Mouse (Mus musculus): ENCODE results near the gene Fgf10.
A peak's percentile ranks its signal among the peaks of the same experiment; 100 is the strongest.

The Fgf10 gene

DNA sequence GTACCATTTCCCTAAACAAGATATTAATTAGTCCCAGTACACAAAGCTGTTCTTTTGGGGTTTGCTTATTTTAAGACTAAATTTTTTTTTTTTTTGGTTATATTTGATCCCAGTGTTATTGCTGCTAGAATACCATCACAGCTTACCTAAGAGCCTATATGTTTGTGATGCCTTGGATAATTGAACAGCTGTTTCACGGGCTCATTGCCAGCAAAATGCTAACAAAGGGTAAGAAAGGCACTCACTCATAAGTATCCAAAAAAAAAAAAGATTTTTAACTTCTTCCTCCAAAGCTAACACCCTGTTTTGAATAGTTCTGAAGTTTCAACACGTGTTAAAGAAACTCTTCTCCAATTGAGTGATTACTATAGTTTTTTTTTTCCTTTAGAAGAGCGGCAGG is 48.8 kb downstream of the Fgf10 start:
- DNase-seq (ENCODE audit: low read depth) = no peak

DNA sequence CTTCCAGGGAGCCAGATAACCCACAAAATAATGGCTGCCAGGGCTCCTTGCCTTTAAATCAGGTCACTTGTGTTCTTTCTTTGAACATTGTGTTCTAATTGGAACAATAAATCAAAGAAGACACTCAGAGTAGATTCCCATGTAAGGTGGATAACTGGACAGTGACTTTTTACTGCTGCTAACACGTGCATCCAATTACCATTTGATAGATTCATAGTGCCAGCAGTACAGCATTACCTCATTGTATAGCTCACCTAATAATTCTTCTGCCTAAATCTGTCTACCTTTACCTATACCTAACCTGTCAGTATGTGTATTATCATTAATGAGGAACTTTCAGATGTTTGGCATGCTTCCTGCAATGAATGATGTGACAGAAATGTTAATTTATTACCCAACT is 52.1 kb downstream of the Fgf10 start:
- no peak for DNase-seq (ENCODE audit: low read depth)

DNA sequence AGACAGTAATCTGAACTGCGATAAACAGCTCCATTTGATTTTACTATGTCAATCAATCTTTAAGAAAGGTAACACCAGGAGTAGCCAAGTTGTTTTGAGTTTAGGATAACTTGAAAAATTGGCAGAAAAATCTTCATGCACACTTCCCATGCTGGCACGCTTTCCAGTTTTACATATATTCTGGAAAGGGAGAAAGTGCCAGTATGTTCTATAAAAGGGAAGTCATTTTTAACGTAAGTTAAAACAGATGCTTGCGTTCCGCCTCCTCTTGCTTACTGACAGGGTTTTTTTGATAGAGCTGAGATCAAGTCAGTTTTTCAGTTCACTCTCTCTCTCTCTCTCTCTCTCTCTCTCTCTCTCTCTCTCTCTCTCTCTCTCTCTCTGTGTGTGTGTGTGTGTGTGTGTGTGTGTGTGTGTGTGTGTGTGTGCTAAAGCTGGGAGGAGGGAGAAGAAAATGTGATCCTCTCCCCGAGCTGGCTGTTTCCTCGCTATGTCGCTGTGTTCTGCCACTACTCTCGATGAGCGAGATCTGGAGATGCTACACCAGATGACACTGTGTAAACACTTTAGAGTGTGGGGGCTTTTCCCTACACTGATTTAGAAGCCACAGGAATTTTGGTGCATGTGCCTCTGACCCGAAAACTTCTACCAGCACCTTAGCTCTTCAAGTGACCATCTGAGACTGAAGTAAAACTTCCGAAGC is 62.4 kb downstream of the Fgf10 start:
- no peak for DNase-seq (ENCODE audit: low read depth)

DNA sequence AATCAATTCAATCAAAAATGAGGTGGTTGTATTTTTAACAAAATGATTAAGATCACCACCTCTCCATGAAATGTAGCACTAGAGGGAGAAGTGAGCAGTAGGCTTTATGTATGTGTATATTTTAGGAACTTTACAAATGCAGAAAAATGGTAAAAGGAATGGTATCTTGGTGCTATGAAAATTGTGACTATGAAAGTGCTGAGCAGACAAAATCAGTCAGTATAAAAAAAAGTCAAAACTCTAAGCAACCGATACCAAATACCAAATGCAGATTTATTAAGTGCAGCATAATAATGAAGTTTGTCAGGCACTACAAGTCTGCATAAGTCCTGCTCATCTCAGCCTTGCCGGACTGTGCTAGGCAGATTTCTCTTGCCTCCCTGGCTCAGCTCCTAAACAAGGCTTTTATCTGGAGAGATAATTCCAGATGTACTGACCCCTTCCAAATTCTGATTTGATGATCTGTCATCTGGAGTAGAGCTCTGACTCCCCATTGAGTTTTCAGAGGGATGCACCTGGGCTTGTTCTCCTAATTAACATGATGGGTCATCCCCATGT is 70.3 kb downstream of the Fgf10 start:
- DNase-seq (ENCODE audit: low read depth) = no peak

DNA sequence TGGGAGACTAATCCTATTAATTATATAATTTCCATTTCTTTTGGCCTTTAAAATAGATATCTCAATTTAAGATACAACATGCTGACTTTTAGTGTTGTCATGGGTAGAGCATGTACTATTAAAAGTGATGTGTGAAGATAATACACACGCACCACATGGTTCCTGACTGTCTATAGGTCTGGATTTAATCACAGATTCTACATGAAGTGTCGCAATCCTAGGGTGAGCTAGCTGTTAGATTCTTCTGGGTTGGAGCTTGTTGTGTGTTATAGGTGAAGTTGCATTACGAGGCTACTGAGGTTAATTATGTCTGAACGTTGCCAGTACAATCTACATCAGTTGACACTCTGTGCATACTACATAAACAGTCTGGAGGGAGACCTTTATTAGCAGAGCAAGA is 73.2 kb downstream of the Fgf10 start:
- no peak for DNase-seq (ENCODE audit: low read depth)

DNA sequence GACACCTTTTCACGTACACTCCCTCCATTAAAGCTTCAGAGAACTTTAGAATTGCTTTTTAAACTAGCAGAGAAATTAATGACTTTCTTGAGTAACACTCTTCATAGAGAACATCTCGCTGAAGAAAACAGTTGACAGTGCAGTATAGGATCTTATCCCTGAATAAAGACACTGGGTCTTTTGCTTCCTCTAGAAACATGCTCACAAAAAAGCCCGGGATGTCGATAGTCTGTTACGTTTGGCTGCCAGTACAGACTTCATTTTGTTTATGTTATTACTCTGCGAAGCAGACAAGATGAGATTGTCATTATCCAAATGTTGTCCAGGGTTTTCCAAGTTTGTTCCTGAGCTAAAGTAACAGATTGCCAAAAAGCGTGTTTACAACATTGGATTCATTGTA is 75.2 kb downstream of the Fgf10 start:
- no peak for DNase-seq (ENCODE audit: low read depth)

DNA sequence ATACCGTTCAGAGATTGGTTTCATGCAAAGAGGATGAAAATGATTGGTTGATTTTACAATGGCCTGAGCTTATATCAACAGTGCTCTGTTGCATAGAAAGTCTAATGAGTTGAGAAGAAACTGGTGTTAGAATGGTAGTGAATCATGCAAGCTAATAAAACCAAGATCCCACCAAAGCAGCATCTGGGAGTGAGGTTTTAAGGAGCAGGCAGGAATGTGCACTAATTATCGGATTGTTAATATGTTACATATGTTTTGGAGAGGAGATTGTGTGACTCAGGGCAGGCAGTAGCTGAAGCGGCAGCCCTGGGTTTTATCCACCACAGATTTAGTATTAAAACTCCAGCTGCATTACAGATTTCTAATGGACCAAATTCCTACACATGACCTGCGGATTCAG is 76.8 kb downstream of the Fgf10 start:
- DNase-seq (ENCODE audit: low read depth) = no peak

DNA sequence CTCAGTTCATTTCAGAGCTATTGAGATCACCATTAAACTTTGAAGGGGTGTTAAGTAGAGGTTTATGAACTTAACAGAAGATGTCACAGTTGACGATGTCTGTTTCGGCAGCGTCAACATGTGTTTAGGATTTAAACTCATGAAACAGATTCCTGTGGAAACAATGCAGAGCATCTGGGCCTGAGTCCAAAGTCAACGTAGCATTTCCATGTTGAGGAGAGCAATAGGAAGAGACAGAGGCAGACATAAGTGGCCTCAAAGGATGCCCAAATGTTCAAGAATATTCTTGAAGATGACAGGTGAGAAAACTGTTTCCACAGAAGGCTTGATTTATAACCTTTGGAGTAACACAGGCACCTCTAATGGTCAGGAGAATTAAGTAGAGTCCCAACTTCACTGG is 84.4 kb downstream of the Fgf10 start:
- no peak for DNase-seq (ENCODE audit: low read depth)

DNA sequence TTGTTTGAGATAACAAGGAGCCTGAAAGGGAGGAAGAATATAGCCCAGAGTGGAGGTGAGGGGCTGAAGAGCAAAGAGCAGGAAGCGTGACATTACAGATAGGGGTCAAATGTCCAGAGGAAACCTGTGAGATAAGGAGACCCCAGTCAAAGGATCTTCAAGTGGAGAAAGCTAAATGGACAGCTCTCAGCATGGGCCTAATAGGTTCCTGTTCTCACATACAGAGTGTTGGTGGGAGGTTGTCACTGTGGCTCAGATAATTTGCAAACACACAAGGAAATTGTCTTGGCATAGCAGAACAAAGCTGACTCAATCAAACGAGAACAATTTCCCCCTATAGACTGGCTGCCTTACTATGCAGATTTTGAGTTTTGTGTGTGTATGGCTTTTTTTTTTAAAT is 89.4 kb downstream of the Fgf10 start:
- DNase-seq (ENCODE audit: low read depth) = no peak

DNA sequence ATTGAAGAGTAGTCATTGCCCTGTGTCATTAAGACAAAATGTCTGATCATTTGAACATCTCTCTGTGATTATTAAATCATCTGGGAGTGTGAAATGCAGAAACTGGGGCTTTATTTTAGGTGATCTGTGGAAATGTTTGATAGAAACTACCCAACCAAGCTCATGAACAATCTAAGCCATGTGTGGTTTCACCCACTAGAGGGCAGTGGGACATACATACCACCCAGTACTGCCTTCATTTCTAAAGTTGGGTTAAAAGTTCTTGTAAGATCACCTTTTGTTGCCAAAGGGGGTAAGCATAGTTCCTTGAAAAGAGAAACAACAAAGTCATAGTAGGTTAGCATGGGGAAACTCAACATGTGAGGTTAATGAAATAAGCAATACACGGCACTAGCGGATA is 93.4 kb downstream of the Fgf10 start:
- no peak for DNase-seq (ENCODE audit: low read depth)

DNA sequence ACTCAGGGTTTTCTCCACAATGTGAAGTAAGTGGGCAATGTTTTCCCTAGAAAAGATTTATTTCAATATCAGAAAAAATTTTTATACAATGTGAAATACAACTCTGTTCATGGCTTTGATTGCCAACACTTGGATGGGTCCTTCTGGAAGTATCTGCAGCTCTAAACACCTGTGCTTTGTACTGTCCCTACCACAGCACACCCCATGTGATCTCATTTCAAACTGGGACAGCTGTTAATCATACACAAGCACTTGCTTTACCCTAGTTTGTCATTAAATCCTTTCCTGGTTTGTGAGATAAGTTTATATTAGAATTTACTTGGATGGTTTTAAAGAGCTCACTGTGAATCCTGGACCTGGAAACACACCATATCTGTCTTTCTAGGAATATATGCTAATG is 102.6 kb downstream of the Fgf10 start:
- no peak for DNase-seq (ENCODE audit: low read depth)

DNA sequence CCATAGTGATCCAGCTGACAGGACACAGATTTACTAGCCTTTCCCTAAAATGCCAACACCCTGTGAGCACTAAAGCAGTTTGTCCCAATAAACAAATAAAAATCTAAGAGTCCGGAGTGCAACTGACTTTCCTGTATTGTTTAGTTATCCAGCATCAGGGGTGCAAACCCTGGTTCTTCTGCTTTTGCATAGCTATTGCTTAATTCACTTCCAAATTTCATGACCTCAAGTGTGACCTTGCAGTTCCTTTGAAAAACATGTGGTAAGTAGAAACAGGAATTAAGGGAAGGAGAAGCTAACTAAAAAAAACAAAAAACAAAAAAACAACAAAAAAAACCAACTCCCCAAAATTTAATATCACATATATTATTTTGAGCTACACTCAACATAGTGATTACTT is 105.6 kb downstream of the Fgf10 start:
- no peak for DNase-seq (ENCODE audit: low read depth)

DNA sequence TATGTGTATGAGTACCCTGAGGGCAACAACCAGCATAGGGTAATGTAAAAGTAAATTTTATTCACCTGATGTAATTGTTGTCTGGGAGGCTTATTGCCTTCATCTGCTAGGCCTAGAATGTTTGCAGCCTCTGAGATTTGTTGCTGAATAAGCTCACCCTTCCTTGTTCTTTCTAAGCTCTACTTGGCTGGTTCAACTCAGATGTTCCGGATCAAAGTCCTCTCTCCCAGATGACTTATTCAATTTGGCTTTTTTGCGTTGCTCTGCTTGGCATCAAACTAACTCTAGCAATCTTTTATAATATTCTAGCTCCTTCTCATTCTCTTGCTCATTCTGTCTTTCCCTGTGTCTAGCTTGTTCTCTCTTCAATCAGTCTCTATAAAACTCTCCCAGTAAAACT is 109.6 kb downstream of the Fgf10 start:
- DNase-seq (ENCODE audit: low read depth) = no peak

DNA sequence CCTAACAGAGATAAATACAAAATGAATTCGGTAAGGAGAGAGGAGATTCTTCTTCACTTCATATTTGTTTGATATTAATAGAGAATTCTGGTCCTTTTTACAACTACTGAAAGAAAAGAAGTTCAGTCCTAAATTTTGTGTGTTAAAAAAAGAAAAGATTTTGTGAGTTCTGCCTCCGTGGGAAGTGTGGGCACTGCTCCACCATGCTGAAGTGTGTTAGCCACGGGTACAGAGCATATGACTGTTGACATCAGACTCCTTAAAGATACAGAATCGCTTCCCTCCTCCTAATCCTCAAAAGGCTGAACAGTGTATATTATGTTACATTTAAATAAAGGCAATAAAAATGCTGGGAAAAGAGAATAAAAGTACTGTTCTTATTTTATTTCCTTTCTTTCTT is 122.2 kb downstream of the Fgf10 start:
- DNase-seq (ENCODE audit: low read depth) = no peak

DNA sequence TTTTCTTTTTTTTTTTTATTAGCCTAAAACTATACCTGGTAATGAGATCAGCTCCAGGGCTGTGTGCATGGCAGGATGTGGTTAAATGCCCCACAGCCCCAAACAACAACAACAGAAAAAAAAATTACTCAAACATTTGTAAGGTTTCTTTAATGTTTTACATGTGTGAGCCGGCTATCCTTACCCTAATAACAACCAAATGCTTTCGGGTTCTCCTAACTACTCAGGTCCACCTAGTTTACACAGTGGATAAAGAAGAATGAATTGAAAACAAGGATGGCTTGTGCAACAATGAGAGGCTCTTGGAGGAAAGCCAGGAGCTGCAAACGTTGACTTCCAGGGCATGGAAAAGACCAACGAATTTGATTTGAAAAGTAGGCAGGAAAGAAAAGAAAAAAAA is 122.6 kb downstream of the Fgf10 start:
- DNase-seq (ENCODE audit: low read depth) = peak; percentile 28

DNA sequence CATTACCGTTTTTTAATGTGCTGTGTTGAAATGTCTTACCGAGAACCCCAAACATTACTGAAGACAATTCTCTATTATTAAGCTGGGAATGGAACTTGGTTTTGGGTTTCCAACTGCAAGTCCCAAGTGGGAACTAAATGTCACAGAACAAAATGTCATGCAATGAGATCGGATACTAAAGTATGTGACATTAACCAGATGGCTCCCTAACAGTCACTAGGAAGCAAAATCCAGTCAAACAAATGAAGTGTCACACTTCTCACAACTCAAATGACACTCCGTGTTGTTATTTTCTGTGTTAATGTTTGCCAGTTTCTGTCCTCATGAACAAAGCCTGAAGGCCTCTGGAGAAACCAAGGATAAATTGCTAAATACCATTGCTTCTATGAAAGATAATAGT is 130.6 kb downstream of the Fgf10 start:
- no peak for DNase-seq (ENCODE audit: low read depth)

DNA sequence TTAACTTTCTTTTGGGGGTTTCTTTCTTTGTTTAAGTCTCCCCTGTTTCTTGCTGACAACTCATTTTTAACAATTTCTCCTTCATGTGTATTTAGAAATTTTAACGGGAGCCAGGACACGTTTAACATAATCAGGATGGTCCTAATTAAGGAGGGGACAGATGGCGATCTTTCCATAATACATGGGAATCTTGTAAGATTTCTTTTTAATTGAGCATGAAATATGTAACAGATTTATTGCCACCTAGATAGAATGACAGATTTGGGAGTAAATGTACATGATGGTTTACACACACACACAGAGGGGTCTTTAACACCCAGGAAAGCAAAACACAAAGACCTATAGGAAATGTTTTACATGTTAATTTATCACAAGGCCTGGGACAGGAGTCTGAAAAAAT is 137.1 kb downstream of the Fgf10 start:
- DNase-seq (ENCODE audit: low read depth) = no peak

DNA sequence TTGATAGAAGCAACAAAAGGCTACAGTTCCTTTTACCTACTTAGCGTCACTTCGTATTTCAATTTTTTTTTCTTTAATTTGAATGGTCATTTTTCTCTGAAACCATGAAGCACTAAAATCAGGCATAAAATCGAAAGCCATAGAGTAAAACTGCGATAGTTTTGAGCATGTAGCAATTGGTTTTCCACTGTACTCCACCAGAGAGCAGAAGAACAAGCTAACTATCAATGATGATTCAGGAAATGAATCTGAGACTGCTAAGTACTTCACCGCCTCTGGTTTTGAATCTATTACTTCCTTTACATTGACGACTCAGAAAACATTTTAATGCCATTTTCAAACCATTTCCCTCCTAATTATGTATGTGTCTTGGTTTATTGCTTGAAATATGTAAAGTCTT is 150.2 kb downstream of the Fgf10 start:
- no peak for DNase-seq (ENCODE audit: low read depth)

DNA sequence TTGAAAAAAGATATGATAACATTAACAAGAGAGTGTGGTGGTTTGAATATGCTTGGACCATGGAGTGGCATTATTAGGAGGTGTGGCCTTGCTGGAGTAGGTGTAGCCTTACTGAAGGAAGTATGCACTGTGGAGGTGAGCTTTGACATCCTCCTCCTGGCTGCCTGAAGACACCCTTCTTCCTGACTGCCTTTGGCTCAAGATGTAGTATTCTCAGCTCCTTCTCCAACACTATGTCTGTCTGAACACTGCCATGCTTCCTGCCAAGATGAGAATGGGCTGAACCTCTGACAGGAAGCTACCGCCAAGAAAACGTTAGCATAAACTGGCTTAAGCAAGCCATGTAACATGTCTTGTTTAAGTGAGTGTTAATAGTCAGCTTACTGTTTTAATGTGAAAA is 153.5 kb downstream of the Fgf10 start:
- DNase-seq (ENCODE audit: low read depth) = no peak

DNA sequence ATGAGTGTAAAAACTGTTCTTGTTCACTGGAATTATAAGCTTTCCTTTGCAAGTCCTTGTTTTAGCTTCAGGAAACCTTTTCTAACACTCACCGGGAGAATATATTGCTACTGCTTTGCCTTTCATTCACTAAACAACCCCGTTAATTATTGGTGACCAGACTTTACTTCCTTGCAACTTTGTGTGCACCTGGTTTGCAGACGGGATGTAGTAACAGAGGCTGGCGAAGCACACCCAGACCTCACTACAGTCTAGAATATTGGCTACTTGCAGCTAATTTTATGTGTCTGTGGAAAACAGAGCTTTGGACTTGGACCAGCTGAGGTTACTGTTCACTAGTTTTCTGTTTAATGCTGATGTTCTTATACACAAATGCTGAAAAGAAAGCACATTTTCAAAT is 155.5 kb downstream of the Fgf10 start:
- DNase-seq (ENCODE audit: low read depth) = no peak

DNA sequence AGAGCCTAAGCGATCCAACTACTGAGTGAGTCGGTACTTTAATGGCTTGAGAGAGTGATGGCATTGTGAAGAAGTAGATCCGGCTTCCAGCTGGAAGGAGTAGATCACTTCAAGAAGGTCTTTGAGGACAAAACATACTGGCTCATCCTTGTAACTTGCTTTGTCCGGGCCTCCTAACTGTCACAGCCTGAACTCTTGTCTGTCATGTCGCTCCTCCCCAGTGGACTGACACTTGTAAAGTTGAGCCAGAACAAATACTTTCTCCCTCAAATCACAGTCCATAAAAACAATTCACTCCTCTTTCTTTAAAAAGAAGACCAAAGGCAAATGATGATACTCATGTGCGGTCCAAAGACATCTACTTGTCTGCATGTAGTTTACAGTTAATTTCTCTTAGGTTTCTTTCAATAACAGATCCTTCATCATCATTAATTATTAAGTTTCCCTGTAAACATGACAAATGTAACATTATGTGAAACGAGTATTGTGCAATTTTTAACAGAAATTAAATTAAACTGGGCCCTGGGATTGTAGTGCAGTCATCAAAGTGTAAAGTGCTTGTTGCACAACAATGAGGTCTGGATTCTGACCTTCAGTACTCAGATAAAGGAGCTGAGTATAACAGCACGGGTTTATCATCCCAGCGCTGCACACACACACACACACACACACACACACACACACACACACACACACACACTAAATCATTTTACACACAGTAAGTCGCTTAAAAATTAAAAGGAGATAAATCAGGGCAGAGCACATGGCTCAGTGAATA is 159.2 kb downstream of the Fgf10 start:
- DNase-seq (ENCODE audit: low read depth) = no peak

DNA sequence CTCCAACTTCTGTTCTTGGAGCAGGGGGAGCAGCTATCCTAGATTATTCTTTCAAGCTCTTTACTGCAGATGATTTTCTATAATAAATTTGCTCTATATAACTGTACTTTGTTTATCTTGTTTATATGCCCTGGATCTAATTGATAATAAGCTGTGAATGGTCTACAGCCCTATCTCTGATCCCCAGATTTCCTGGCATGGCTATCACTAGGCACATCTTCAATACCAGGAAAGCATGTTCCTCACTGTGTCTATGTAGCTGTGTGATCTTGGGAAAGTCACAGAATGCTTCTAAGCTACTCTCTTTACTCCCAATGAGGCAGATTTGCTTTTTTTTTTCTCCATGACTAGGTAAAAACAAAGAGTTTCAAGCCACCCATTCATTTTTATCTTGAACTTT is 164.4 kb downstream of the Fgf10 start:
- DNase-seq (ENCODE audit: low read depth) = no peak

DNA sequence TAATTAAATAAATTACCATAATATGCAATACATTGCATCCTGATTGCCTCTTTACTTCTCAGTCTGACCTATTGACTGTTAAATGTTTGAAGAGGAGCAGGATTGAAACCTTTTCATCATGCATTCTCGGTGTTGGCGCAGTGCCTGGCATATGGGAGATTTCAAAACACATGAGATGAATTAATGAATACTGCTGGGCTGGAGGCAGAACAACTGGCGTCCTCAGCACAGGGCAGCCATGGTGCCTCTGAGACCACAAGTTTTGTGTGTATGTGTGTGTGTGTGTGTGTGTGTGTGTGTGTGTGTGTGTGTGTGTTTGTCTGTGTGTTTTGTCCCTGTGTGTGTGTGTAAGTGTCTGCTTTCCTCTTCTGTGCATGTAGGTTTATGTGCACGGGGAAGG is 165.5 kb downstream of the Fgf10 start:
- no peak for DNase-seq (ENCODE audit: low read depth)
